Mouse (Mus musculus) heart, postnatal 4 days (tissue): ENCODE results near the gene Mapk13. TPM values are rescaled to one million over a fixed set of nuclear protein-coding genes. Genes with fewer than 3 reads are reported as not detected.
"Not testable (repeated sequence)": the region's sequence is repeated elsewhere in the genome, so short reads cannot be mapped to it uniquely, and the experiment has no call there.

Source experiments
- DNase-seq: peaks from one replicate; pipeline ENCODE4 v3.0.0; 2021
- total RNA-seq, 2 experiments: library from RNA; stranded (reverse); gene quantifications; 2 replicates each; pipeline ENCODE4 v1.2.3; 2021

Mapk13 gene
- total RNA-seq, 2 experiments from 2014 or later = 0.47 to 0.50 TPM

DNA sequence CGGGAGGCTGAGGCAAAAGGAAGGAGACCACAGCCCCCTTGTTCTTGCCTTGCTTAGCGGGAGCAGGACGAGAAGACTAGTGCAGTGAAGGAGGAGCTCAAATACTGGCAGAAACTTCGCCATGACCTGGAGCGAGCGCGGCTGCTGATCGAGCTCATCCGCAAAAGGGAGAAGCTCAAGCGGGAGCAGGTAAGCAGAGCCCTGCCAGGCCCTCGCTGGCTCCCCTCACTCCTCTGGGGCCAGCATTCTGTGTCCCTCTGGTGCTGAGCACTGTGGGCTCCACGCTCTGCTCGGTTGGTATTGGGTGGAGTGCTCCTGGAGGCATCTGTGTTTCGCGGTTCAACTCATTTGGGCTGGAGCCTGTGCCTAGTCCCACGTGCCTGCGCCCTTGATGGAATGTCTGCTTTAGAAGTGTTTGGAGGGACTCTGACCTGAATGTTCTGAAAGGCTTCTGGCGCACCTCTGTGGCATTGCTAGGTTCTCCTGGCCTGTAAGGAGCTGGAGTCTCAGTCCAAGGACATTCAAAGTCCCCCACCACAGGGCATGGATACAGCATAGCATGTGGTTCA lies 45.5 kb downstream of the Mapk13 start:
- no peak for DNase-seq

- no peak for DNase-seq
Observed at GRCm38 (mm10) chr17:28815384-28816004, 46.4 kb downstream of the Mapk13 start.

GRCm38 (mm10) chr17:28816326-28816725 lies 47.2 kb downstream of the Mapk13 start:
- DNase-seq = not testable (repeated sequence)

- DNase-seq = no peak
Observed at GRCm38 (mm10) chr17:28816875-28817811, 48.0 kb downstream of the Mapk13 start.

DNA sequence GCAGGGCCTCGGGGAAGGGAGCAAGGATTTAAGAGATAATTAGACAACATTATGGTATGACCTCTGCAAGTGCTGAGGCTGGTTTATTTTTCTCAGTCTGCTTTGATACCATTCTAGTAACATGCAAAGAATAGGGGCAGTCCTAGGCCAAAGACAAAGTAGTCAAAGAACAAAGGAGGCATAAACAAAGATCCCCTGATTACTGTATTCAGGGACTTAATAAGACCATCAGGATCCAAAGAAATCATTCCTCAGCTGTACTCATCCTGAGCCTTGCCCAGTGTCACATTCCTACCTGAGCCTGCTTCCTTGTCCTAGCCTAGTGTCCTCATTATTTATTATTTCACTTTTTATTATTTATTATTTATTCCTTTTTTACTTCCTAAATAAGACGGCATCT lies 51.1 kb downstream of the Mapk13 start:
- no peak for DNase-seq

DNA sequence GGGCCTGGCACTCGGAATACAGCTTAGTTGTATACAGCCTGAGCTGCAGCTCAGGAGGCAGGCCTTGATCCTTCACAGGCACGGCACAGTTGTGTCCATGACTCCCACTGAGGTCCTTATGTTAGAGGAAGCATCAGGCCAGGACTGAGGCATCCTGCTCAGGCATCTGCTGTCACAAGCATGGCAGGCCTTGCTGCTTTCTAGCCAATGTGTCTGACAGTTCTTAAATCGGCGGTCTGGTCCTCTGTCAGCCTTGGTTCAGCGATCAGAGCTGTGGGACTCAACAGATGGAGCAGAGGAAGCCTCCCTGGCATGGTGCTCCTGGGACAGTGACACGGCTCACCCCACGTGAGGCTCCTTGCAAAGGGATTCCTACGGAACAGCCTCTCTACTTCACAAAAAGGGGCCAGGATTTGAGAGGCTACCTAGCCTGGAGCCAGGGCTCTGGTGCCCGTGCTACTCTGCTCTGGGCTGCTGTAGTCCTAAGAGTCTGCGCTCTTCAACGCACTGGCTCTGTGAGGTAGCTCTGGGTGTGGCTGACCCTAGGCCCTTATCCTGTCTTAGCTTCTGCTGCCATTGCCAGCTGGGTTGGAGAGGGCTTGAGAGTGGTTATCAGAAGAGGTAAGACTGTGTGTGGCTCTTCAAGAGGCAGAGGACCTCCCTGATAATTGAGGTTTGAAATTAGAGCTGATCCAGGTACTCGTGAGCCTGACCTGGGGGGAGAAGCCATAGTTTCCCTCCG lies 54.1 kb downstream of the Mapk13 start:
- no peak for DNase-seq

- DNase-seq = no peak
Observed at GRCm38 (mm10) chr17:28823749-28824148, 54.7 kb downstream of the Mapk13 start.

DNA sequence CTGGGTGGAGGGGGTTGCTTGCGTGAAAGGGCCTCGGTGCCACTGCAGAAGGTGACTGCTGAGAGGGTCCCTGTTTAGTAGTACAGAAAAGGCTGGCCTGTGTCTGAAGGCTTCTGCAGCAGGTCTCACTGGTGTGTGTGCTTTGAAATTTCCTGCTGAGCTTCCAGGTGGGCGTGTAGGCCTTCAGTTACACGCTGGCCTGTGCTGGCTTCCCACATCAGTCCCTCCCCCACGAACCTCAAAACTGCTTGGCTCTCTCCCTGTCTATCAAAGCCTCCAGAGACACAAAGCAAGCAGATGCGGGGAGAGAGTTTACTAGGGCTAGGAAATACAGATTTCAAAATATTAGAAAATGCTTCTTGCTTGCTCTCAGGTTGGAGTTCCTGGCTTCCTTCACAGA lies 55.8 kb downstream of the Mapk13 start:
- no peak for DNase-seq

DNA sequence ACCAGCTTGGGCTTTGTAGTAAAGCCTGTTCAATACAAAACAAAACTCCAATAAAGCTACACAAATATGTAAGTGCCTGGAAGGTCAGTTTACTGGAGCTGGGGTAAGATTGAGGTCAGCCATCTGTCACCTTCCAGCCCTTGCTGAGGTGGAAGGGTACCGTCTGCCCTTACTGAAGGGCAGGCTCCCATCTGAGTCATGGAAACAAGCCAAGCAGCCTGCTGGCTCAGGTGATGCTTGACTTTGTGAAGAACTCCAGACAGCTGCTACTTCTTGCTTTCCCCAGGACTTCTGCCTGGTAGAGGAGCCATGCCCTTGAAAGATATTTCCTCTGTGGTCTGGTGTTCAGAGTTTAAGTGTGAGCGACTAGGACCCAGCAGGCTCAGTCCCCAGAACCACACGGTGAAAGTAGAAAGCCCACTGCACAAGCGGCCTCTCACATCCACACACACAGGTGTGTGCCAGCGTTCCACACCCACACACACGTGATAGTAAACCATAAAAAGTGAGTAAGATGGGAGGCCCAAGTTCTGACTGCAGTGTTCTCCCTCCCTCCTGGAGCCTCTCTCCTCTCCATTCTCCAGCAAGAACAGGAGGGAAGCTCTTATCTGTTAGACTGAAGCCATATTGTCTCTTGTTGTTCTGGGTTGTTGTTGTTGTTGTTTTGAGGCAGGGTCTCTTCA lies 56.4 kb downstream of the Mapk13 start:
- DNase-seq = no peak

GRCm38 (mm10) chr17:28827665-28828231 lies 58.7 kb downstream of the Mapk13 start:
- no peak for DNase-seq

DNA sequence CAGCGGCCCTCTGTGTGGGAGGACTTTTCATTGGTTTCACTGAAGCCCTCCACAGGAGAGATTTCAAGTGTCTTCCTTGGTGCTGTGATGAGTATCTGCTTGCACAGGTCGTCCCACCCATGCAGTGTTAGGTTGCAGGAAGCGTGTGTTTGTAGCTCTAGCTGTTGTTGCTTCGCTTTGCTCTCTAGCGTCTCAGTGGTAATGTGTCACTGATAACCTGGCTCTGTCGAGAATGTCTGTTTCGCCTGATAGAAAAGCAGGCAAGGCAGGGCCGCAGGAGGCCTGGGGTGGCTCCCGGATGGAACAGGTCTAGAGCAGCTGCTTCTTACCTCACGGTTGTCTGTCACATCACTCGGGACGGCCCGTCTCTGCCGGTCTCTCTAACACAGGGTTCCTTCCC lies 60.0 kb downstream of the Mapk13 start:
- DNase-seq = no peak

Other genes starting within 250 kb of the Mapk13 start
- not detected for gene Armc12, start 238.5 kb upstream of the Mapk13 start, total RNA-seq
- not detected for gene Clpsl2, start 219.9 kb upstream of the Mapk13 start, total RNA-seq
- not detected for gene Clps, start 208.5 kb upstream of the Mapk13 start, total RNA-seq
- not detected for gene Lhfpl5, start 193.7 kb upstream of the Mapk13 start, total RNA-seq
- gene Srpk1, start 146.6 kb upstream of the Mapk13 start, total RNA-seq = 10 to 100 TPM; 54.3 to 55.2 TPM
- 1 to 10 TPM in 1 of 2 experiments, under 1 TPM in 1; 0.68 to 1.5 TPM for gene Slc26a8, start 79.1 kb upstream of the Mapk13 start, total RNA-seq
- gene Mapk14, start 78.0 kb upstream of the Mapk13 start, total RNA-seq = 10 to 100 TPM; 45.1 to 49.6 TPM
- gene AC170998.1, start 43.2 kb upstream of the Mapk13 start, total RNA-seq = 1 to 10 TPM; 1.1 to 1.8 TPM
- 10 to 100 TPM; 22.8 to 25.9 TPM for gene Brpf3, start 31.8 kb downstream of the Mapk13 start, total RNA-seq
- gene Pnpla1, start 89.1 kb downstream of the Mapk13 start, total RNA-seq = under 1 TPM in 1 of 2 experiments, not detected in 1; 0.07 TPM
- under 1 TPM in 1 of 2 experiments, not detected in 1; 0.12 TPM for gene 4930539E08Rik, start 146.0 kb downstream of the Mapk13 start, total RNA-seq
- not detected for gene Pxt1, start 174.5 kb downstream of the Mapk13 start, total RNA-seq
- gene Kctd20, start 182.7 kb downstream of the Mapk13 start, total RNA-seq = 10 to 100 TPM; 63.1 to 65.3 TPM
- 10 to 100 TPM; 64.3 to 67.4 TPM for gene Stk38, start 238.7 kb downstream of the Mapk13 start, total RNA-seq